Mouse (Mus musculus) forebrain, embryonic 15.5 days (tissue): Measurements from ENCODE around the gene Gm6904. TPM values are rescaled to one million over a fixed set of nuclear protein-coding genes. Genes with fewer than 3 reads are reported as not detected.
"Not testable (repeated sequence)": the region's sequence is repeated elsewhere in the genome, so short reads cannot be mapped to it uniquely, and the experiment has no call there.

Experiments
- ATAC-seq: fragments of 200-750 bp; cut with Nextera tagmentation; replicated peaks from 2 replicates; pipeline ENCODE4 v1.8.0; 2017; ENCODE audit warnings: mild to moderate bottlenecking, moderate TSS enrichment, moderate library complexity
- H3K27ac ChIP-seq: fragments of 300-500 bp; sonication (generic); replicated peaks from 2 replicates; pipeline ENCODE4 v1.5.1; 2015; ENCODE audit warnings: mild to moderate bottlenecking, inconsistent platforms
- H3K27me3 ChIP-seq: fragments of 300-500 bp; sonication (generic); 2 replicates; pipeline ENCODE4 v1.6.1; 2015; ENCODE audit warnings: inconsistent platforms
- H3K36me3 ChIP-seq: fragments of 300-500 bp; sonication (generic); 2 replicates; pipeline ENCODE4 v1.6.1; 2015; ENCODE audit warnings: mild to moderate bottlenecking, inconsistent platforms
- H3K4me1 ChIP-seq: fragments of 300-500 bp; sonication (generic); 2 replicates; pipeline ENCODE4 v1.6.1; 2015; ENCODE audit warnings: inconsistent platforms
- H3K4me2 ChIP-seq: fragments of 300-500 bp; sonication (generic); replicated peaks from 2 replicates; pipeline ENCODE4 v1.6.1; 2015; ENCODE audit warnings: mild to moderate bottlenecking, inconsistent platforms
- H3K4me3 ChIP-seq: fragments of 300-500 bp; sonication (generic); 2 replicates; pipeline ENCODE4 v1.5.1; 2015; ENCODE audit warnings: mild to moderate bottlenecking, inconsistent platforms
- H3K9ac ChIP-seq: fragments of 300-500 bp; sonication (generic); replicated peaks from 2 replicates; pipeline ENCODE4 v1.6.1; 2015; ENCODE audit warnings: mild to moderate bottlenecking, inconsistent platforms
- H3K9me3 ChIP-seq: fragments of 300-500 bp; sonication (generic); 2 replicates; pipeline ENCODE4 v1.6.1; 2016; ENCODE audit warnings: inconsistent platforms
- WGBS: fragments of 180-500 bp; shearing (Covaris S2); methylation state at CpG from one replicate; pipeline ENCODE4 v1.1.7; 2015; ENCODE audit warnings: mixed read lengths; 5-methylcytosine and 5-hydroxymethylcytosine counted together
- polyA plus RNA-seq: library from polyadenylated mRNA; unstranded; fragments of >200 nt; fragmentation: Nextera tagmentation; extraction: Ambion mirVana; gene quantifications from 2 replicates; pipeline ENCODE4 v1.2.1, GENCODE M21; 2015

The Gm6904 gene
- polyA plus RNA-seq, result not detected in 2 replicates

DNA sequence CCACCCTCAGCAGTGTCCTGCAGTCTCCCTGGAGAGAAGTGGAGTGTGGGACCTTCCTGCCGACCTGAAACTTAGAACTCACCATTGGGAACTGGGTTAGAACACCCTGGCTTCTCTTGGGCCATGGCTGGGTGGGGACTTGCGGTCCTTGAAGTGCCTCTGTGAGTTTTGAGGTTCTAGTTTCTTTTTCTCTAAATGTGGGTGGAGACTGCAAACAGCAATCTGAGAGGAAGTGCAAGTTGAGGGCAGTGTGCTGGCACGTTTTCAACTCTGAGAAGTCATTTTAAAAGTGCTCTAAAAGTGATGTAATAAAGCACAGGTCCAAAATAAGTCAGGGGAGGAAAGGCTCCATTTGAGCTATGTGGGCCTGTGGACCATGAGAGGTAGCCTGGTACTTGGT, at the start of gene Gm6904:
TSS of gene Gm6904 (minus strand) at position 161 of the 400 bp plus-strand sequence.
- no peak for ATAC-seq
- 77% methylated on average over 3 of the region's 3 CpGs for WGBS

DNA sequence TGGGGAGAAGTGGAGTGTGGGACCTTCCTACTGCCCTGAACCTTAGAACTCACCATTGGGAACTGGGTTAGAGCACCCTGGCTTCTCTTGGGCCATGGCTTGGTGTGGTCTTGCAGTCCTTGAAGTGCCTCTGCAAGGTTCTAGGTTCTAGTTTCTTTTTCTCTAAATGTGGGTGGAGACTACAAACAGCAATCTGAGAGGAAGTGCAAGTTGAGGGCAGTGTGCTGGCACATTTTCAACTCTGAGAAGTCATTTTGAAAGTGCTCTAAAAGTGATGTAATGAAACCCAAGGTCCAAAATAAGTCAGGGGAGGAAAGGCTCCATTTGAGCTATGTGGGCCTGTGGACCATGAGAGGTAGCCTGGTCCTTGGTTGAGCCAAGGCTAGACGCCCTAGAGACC, 37.4 kb upstream of the Gm6904 start, which contains the start of gene Phf11a:
TSS of gene Phf11a (minus strand) at position 132 of the 400 bp plus-strand sequence.
- H3K4me3 ChIP-seq, H3K27ac ChIP-seq, H3K9me3 ChIP-seq, ATAC-seq, H3K9ac ChIP-seq, H3K36me3 ChIP-seq, H3K4me1 ChIP-seq, H3K27me3 ChIP-seq, H3K4me2 ChIP-seq: not testable (repeated sequence)
- 63% methylated on average over 1 of the region's 1 CpGs for WGBS

More for the DNA sequence above, at the start of gene Gm6904:
- Histone ChIP-seq H3K4me2 (no peak within 1 kb of the TSS), H3K36me3 (no peaks in the 10 kb centered on the region), H3K27ac (no peak within 1 kb of the TSS), H3K9ac (no peak within 1 kb of the TSS), H3K4me3 (no peak within 1 kb of the TSS), H3K9me3 (no peaks in the 10 kb centered on the region), H3K27me3 (no peaks in the 10 kb centered on the region), H3K4me1 (no peaks in the 10 kb centered on the region)

DNA sequence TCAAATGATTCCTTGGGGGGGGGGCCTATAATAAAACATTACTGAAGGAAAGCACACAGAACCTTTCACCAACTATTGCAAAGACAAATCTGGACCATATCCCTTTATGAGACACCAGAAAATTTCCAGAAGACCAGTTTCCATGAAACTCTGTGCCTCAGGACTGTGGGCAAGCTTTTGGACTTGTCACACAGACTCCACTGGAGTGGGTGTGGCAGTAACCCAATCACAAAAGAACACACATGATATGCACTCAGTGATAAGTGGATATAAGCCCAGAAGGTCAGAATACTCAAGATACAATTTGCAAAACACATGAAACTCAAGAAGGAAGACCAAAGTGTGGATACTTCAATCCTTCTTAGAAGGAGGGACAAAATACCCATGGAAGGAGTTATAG, 31.8 kb upstream of the Gm6904 start:
- ATAC-seq, H3K4me2 ChIP-seq, H3K4me3 ChIP-seq, H3K36me3 ChIP-seq, H3K9ac ChIP-seq, H3K27ac ChIP-seq, H3K27me3 ChIP-seq, H3K9me3 ChIP-seq, H3K4me1 ChIP-seq: not testable (repeated sequence)

DNA sequence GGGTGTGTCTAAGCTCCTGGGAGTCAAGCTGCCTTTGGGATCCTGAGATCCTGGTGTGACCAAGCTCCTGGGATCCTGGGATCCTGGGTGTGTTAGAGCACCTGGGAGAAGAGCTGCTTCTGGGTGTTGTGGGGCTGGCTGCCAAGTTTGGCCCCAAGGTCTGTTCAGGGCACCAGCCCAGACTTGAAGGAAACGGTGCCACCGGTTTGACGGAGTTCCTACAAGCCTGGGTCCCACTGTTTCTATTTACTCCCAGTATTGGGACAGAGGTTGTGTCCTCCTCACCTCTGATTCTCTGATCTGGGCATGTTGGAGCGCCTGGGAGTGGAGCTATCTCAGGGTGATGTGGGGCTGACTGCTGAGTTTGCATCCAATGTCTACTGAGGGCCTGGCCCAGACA, 14.9 kb upstream of the Gm6904 start:
- H3K4me1 ChIP-seq, H3K4me2 ChIP-seq, H3K4me3 ChIP-seq, H3K27me3 ChIP-seq, H3K9ac ChIP-seq, H3K9me3 ChIP-seq, H3K27ac ChIP-seq, ATAC-seq, H3K36me3 ChIP-seq: not testable (repeated sequence)
- 93% methylated on average over 4 of the region's 4 CpGs for WGBS

DNA sequence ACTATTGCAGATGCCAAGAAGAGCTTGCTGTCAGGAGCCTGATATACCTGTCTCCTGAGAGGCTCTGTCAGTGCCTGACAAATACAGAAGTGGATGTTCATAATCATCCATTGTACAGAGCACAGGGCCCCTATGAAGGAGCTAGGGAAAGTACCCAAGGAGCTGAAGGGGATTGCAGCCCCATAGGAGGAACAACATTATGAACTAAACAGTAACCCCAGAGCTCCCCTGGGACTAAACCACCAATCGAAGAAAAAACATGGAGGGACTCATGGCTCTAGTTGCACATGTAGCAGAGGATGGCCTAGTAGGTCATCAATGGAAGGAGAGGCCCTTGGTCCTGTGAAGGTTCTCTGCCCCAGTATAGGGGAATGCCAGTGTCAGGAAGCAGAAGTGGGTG, 4.2 kb downstream of the Gm6904 start:
- H3K36me3 ChIP-seq, H3K9ac ChIP-seq, ATAC-seq, H3K4me3 ChIP-seq, H3K4me1 ChIP-seq, H3K27ac ChIP-seq, H3K27me3 ChIP-seq, H3K4me2 ChIP-seq, H3K9me3 ChIP-seq: not testable (repeated sequence)
- WGBS, result 97% methylated on average over 1 of the region's 1 CpGs

DNA sequence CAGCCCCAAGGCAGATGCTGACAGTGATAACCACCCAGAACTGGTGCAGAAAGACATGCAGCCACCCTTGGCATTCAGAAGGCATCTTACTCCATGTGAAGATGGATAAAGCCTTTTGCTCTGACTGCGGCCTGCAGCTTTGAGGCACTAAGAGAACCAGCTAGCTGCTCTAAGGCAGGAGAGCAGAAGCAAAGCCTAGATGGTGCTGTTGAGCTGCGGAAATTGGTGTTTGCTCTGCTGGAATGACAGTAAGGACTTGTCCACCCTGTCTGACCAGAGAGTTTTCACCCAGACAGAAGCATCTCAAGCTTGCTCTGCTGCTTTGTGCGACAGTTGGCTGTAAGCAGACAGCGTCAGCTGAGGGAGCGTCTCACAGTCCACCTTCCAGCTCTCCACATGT, 9.7 kb downstream of the Gm6904 start:
- H3K4me1 ChIP-seq, ATAC-seq, H3K9me3 ChIP-seq, H3K4me3 ChIP-seq, H3K9ac ChIP-seq, H3K4me2 ChIP-seq, H3K27ac ChIP-seq, H3K36me3 ChIP-seq, H3K27me3 ChIP-seq: not testable (repeated sequence)
- WGBS, result 70% methylated on average over 5 of the region's 5 CpGs

DNA sequence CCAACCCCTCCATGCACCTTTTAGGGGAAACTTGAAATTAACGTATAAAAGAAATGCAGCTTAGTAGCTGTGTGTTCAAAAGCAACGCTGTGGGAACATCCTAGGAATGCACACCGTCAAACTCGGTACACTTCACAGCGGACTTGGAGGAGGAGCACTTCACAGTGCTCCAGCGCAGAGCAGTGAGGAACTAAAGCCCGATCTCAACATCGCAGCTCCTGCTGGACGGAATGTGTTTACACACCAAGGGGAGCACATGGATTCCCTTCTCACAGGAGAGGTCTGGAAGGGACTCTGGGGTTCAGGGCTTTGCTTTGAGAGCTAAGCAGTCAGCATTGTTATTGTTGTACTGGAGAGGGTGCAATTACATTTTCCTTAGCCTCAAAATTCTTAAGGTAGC, 26.4 kb downstream of the Gm6904 start:
- 94% methylated on average over 9 of the region's 9 CpGs for WGBS
- H3K36me3 ChIP-seq, result peaks cover 93% of the 10 kb centered on the region

DNA sequence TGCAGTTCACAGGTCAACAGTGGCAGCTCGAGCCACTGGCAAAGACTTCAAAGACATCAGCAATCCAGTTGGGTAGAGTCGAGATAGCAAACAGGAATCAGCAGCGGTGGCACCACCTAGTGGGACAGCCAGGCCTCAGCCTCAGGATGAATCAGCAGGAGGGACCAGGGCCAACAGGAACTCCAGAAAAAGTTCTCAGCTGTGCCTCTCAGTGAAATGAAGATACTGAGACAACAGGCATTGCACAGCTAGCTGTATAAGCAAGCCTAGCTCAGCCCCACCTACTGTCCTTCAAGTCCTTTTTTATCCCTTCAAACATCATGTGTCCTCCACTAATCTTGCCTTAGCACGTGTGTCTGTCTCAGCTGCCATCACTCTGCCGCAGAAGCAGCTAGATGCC, 28.0 kb downstream of the Gm6904 start:
- peaks cover 93% of the 10 kb centered on the region for H3K36me3 ChIP-seq
- 71% methylated on average over 5 of the region's 5 CpGs for WGBS
- H3K27me3 ChIP-seq, result no peaks in the 10 kb centered on the region
- no peak overlapping the region for H3K4me3 ChIP-seq
- H3K9ac ChIP-seq, result no peak overlapping the region
- no peak overlapping the region for H3K4me2 ChIP-seq
- H3K27ac ChIP-seq, result no peak overlapping the region
- H3K9me3 ChIP-seq, result no peaks in the 10 kb centered on the region
- no peak for ATAC-seq
- H3K4me1 ChIP-seq, result no peaks in the 10 kb centered on the region

More for the DNA sequence above, 26.4 kb downstream of the Gm6904 start:
- Histone ChIP-seq H3K9me3 (peaks cover 2% of the 10 kb centered on the region; the same call in 1 of the 2 replicates), H3K27ac (no peak overlapping the region), H3K4me1 (no peaks in the 10 kb centered on the region), H3K9ac (no peak overlapping the region), H3K4me2 (no peak overlapping the region), H3K27me3 (no peaks in the 10 kb centered on the region), H3K4me3 (no peak overlapping the region)
- no peak for ATAC-seq

DNA sequence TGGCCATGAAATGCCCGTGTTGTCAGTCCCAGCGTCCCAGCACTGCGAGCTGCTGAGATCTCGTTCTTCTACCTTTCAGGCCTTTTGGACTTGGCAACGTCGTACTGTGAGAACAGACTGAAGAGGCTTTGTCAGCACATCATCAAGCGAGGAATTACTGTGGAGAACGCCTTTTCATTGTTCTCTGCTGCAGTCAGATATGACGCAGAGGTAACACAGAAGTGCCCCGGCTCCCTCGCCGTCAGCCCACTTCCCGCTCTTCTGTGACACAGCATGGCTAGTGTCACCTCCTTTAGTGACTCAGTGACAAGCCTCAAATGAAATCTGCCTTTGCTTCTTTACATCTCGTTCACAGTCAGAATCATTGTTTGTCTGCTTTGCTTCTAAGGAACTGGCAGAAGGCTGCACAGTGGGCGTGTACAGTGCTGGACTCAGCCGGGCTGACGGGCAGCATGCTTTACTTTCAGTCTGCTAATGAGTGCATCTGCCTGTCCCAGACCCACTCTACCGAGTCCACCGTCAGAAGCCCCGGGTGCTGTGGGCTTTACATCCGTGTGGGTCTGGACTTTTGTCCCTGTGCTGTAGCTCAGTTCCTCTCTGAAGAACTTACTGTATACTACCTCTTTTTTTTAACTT, 29.6 kb downstream of the Gm6904 start:
- 85% methylated on average over 21 of the region's 21 CpGs for WGBS
- Histone ChIP-seq H3K4me2 (no peak overlapping the region), H3K27ac (no peak overlapping the region), H3K4me1 (no peaks in the 10 kb centered on the region), H3K36me3 (peaks cover 96% of the 10 kb centered on the region), H3K27me3 (no peaks in the 10 kb centered on the region), H3K9me3 (no peaks in the 10 kb centered on the region), H3K9ac (no peak overlapping the region), H3K4me3 (no peak overlapping the region)
- 0 out of 2 replicates have a peak, but pooled peaks have one; percentile 48 for ATAC-seq

DNA sequence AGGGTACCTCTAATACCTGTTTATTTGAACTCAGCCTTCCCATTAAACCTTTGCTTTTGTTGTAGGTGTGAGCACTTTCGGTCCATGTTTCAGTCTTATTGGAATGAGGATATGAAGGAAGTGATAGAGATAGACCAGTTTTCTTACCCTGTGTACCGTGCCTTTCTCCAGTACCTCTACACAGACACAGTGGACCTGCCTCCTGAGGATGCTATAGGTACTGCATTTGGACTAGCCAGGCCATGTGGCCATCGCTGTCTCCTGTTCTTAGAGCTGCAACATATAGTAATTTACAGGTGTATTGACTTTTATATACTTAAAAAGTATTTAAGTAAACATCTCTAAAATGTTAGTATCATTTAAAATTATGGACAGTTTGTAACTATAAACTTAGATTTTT, 30.2 kb downstream of the Gm6904 start:
- no peaks in the 10 kb centered on the region for H3K9me3 ChIP-seq
- 95% methylated on average over 3 of the region's 3 CpGs for WGBS
- ATAC-seq, result no peak
- peaks cover 95% of the 10 kb centered on the region for H3K36me3 ChIP-seq
- no peak overlapping the region for H3K9ac ChIP-seq
- no peaks in the 10 kb centered on the region for H3K27me3 ChIP-seq
- no peak overlapping the region for H3K27ac ChIP-seq
- no peak overlapping the region for H3K4me2 ChIP-seq
- no peak overlapping the region for H3K4me3 ChIP-seq
- no peaks in the 10 kb centered on the region for H3K4me1 ChIP-seq

DNA sequence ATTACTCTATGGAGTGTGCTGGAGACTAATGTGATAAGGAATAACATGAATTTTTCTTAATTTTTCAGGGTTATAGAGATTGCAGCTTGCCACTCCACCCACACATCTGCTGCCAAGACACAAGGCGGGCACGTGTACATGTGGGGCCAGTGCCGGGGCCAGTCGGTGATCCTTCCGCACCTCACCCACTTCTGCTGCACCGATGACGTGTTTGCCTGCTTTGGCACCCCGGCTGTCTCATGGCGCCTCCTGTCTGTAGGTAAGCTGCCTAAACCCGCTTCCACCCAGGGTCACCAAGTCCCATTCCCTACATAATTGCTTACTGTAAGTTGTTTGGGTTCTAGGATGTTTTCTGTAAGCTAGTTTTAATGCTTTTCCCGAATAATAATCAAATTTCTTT, 33.8 kb downstream of the Gm6904 start:
- no peak overlapping the region for H3K4me2 ChIP-seq
- H3K4me1 ChIP-seq, result no peaks in the 10 kb centered on the region
- no peaks in the 10 kb centered on the region for H3K9me3 ChIP-seq
- H3K36me3 ChIP-seq, result peaks cover 92% of the 10 kb centered on the region
- 96% methylated on average over 11 of the region's 11 CpGs for WGBS
- no peak for ATAC-seq
- H3K9ac ChIP-seq, result no peak overlapping the region
- no peak overlapping the region for H3K4me3 ChIP-seq
- H3K27me3 ChIP-seq, result no peaks in the 10 kb centered on the region
- H3K27ac ChIP-seq, result no peak overlapping the region

DNA sequence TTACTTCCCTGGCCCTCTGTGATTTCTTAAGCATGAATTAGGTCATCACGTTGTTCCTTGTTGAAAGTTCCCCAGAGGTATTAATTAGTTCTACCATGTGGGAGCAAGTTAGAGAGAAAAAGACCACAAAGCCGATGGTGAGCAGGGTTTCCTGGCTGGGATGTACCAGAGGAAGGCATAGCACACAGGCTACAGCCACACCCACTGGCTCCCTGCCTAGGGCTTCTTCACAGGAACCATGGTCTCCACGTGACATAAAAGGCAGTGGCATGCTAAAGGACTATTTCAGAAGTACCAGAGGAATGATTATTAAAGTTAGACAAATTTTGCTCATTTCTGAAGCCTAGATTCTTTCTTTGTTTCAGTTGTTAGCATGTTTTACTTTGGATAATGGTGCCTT, 40.8 kb downstream of the Gm6904 start:
- peaks cover 62% of the 10 kb centered on the region for H3K36me3 ChIP-seq
- ATAC-seq, result no peak
- 85% methylated on average over 3 of the region's 3 CpGs for WGBS

DNA sequence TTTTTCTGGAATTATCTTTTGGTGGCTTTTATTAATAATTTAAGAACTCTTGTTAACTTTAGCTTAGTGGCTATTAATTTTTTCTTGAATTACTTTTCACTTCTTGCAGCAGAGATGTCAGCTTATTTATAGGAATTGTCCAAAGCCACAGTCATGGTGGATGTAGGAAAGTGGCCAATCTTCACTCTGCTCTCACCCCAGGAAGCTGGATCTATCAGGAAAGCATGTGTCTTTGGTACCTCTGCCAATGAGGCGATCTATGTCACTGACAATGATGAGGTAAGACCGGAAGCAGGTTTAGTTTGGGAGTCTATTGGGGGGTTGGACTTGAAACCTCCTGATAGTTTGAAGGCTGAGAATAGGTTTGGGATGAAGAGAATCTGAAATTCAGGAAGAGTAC, 50.2 kb downstream of the Gm6904 start:
- 91% methylated on average over 2 of the region's 2 CpGs for WGBS
- Histone ChIP-seq H3K27me3 (no peaks in the 10 kb centered on the region), H3K27ac (no peak overlapping the region), H3K9me3 (no peaks in the 10 kb centered on the region), H3K36me3 (peaks cover 17% of the 10 kb centered on the region), H3K4me3 (no peak overlapping the region), H3K9ac (no peak overlapping the region), H3K4me1 (peaks cover 27% of the 10 kb centered on the region), H3K4me2 (no peak overlapping the region)
- ATAC-seq, result no peak

More for the DNA sequence above, 40.8 kb downstream of the Gm6904 start:
- no peak overlapping the region for H3K27ac ChIP-seq
- H3K4me2 ChIP-seq, result no peak overlapping the region
- H3K4me1 ChIP-seq, result no peaks in the 10 kb centered on the region
- H3K27me3 ChIP-seq, result no peaks in the 10 kb centered on the region
- no peaks in the 10 kb centered on the region for H3K9me3 ChIP-seq
- no peak overlapping the region for H3K9ac ChIP-seq
- H3K4me3 ChIP-seq, result no peak overlapping the region
